Mouse (Mus musculus) erythroblast, embryonic 14.5 days (primary cell): ENCODE data around the gene S100a7a. TPM values are rescaled to one million over a fixed set of nuclear protein-coding genes. Genes with fewer than 3 reads are reported as not detected.

ENCODE experiments used
- H3K27me3 ChIP-seq: 2 replicates; pipeline ENCODE4 v1.6.1; 2012; ENCODE audit warnings: inconsistent platforms; ENCODE audit not compliant: control insufficient read depth
- H3K36me3 ChIP-seq: 2 replicates; pipeline ENCODE4 v1.6.1; 2012; ENCODE audit warnings: mild to moderate bottlenecking, inconsistent platforms; ENCODE audit not compliant: control insufficient read depth
- H3K4me1 ChIP-seq: 2 replicates; pipeline ENCODE4 v1.6.1; 2012; ENCODE audit warnings: inconsistent platforms; ENCODE audit not compliant: control insufficient read depth
- H3K4me3 ChIP-seq: replicated peaks from 2 replicates; pipeline ENCODE3; 2012; ENCODE audit warnings: moderate library complexity, mild to moderate bottlenecking, inconsistent platforms
- H3K9me3 ChIP-seq: 2 replicates; pipeline ENCODE4 v1.6.1; 2012; ENCODE audit warnings: low read length, inconsistent platforms, mixed read lengths; ENCODE audit not compliant: control insufficient read depth
- GATA1 ChIP-seq: IDR thresholded peaks from 2 replicates; pipeline ENCODE4 v1.6.1; 2012; ENCODE audit warnings: low read length, inconsistent platforms, mixed read lengths
- TAL1 ChIP-seq: IDR thresholded peaks from 3 replicates; pipeline ENCODE4 v1.6.1; 2012; ENCODE audit warnings: low read length, inconsistent platforms, mixed read lengths
- polyA plus RNA-seq: library from polyadenylated mRNA; stranded (reverse); fragments of >175 nt; gene quantifications from 2 replicates; pipeline ENCODE4 v1.2.3, GENCODE M21; 2012

S100a7a gene
- polyA plus RNA-seq, 1 experiment, result not detected

DNA sequence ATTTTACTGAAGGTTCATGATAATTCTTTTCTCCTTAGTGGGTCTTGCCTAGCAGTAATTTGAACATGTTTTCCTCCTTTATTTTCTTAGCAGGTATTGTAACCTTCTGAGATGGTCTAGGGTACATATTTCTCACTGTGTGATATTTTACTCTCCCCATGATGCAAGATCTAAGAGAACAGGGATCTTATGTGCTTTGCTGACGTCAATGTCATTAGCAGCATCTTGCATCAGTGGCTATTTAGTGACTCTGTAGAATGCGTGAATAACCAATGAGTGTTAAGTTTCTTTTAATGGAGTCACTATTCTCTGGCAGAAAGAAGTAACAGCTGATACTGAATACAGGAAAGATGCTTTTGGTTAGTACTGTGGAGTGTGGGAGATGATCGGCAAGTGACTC, 30.1 kb downstream of the S100a7a start:
- TF ChIP-seq GATA1 (no peak), TAL1 (no peak)
- H3K27me3 ChIP-seq, result no peaks in the 10 kb centered on the region
- H3K4me1 ChIP-seq, result no peaks in the 10 kb centered on the region
- no peaks in the 10 kb centered on the region for H3K9me3 ChIP-seq
- no peaks in the 10 kb centered on the region for H3K36me3 ChIP-seq
- H3K4me3 ChIP-seq, result no peak overlapping the region

DNA sequence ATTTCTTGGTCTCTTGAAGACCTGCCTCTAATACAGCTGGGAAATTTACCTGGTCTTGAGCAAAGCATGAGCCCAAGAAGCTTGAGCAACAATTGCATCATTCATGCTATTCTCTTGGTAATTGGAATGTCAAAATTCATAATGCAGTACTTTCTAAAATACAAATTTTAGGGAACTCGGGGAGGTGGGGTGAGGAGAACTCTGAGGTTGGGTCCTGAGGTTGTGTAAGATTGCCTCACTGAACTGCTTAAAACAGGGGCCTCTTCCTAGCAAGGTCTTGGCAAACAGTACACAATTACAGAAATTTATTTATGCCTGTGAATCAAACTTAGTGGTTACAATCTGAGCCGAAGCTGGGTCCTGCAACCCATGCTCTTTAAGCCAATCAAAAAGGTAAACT, 33.0 kb downstream of the S100a7a start:
- Histone ChIP-seq H3K9me3 (no peaks in the 10 kb centered on the region), H3K4me3 (no peak overlapping the region), H3K4me1 (no peaks in the 10 kb centered on the region), H3K36me3 (no peaks in the 10 kb centered on the region), H3K27me3 (no peaks in the 10 kb centered on the region)
- TF ChIP-seq TAL1 (no peak), GATA1 (no peak)

GRCm38 (mm10) chr3:90693496-90693895, 39.7 kb downstream of the S100a7a start:
- Histone ChIP-seq H3K9me3 (no peaks in the 10 kb centered on the region), H3K4me3 (no peak overlapping the region), H3K27me3 (no peaks in the 10 kb centered on the region), H3K36me3 (no peaks in the 10 kb centered on the region), H3K4me1 (no peaks in the 10 kb centered on the region)
- no peak for TF ChIP-seq GATA1
- no peak for TF ChIP-seq TAL1

- H3K4me3 ChIP-seq, result no peak within 1 kb of the TSS
- H3K36me3 ChIP-seq, result no peaks in the 10 kb centered on the region
- H3K9me3 ChIP-seq, result no peaks in the 10 kb centered on the region
- no peak for TF ChIP-seq GATA1
- TF ChIP-seq TAL1, result no peak
- no peaks in the 10 kb centered on the region for H3K4me1 ChIP-seq
- no peaks in the 10 kb centered on the region for H3K27me3 ChIP-seq
Measured at GRCm38 (mm10) chr3:90695613-90696012, 41.8 kb downstream of the S100a7a start, which contains the start of gene S100a9. Gene S100a9, minus strand, starts transcription at chr3:90695721.

DNA sequence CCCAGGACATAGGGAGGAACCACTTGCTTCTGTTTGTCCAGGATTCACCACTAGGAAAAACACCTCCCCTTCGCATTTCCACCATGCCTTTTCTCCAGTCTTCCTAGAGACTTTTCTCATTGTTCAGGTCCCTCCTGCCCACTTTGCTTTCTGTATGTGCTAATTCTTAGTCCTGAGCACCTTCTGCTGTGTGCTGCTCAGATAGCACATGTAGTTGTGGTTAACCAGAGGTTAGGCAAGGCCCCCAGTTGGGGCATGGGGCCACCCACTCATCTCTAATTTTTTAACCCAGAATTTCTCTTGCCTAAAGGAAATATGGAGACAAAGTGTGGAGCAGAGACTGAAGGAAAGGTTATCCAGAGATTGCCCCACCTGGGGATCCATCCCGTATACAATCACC, 48.4 kb downstream of the S100a7a start:
- H3K9me3 ChIP-seq, result no peaks in the 10 kb centered on the region
- H3K4me1 ChIP-seq, result no peaks in the 10 kb centered on the region
- TF ChIP-seq TAL1 (no peak), GATA1 (no peak)
- H3K27me3 ChIP-seq, result no peaks in the 10 kb centered on the region
- H3K4me3 ChIP-seq, result no peak overlapping the region
- H3K36me3 ChIP-seq, result no peaks in the 10 kb centered on the region

Other genes with a start within 250 kb of the S100a7a start
- gene Ints3, start 220.4 kb upstream of the S100a7a start, polyA plus RNA-seq, result 1.7 and 2.2 TPM in 2 replicates
- 0.04 and 0.05 TPM in 2 replicates for gene Npr1, start 188.2 kb upstream of the S100a7a start, polyA plus RNA-seq
- gene Ilf2, start 177.9 kb upstream of the S100a7a start, polyA plus RNA-seq, result 1.1 and 1.6 TPM in 2 replicates
- gene Snapin, start 163.0 kb upstream of the S100a7a start, polyA plus RNA-seq, result 0.11 and 0.14 TPM in 2 replicates
- 7.2 and 8.0 TPM in 2 replicates for gene Chtop, start 144.5 kb upstream of the S100a7a start, polyA plus RNA-seq
- gene S100a1, start 139.6 kb upstream of the S100a7a start, polyA plus RNA-seq, result 0.15 and 0.23 TPM in 2 replicates
- 0.67 and 0.76 TPM in 2 replicates for gene S100a13, start 139.6 kb upstream of the S100a7a start, polyA plus RNA-seq
- not detected in 2 replicates for gene S100a14, start 127.2 kb upstream of the S100a7a start, polyA plus RNA-seq
- gene S100a16, start 116.8 kb upstream of the S100a7a start, polyA plus RNA-seq, result 0.23 and 0.51 TPM in 2 replicates
- gene S100a3, start 93.4 kb upstream of the S100a7a start, polyA plus RNA-seq, result not detected in 2 replicates
- gene S100a2, start 63.8 kb upstream of the S100a7a start, polyA plus RNA-seq, result not detected in 2 replicates
- not detected in 2 replicates for gene Gm42674, start 52.1 kb upstream of the S100a7a start, polyA plus RNA-seq
- gene S100a4, start 50.2 kb upstream of the S100a7a start, polyA plus RNA-seq, result not detected in 2 replicates
- not detected in 2 replicates for gene S100a5, start 45.5 kb upstream of the S100a7a start, polyA plus RNA-seq
- gene S100a6, start 41.1 kb upstream of the S100a7a start, polyA plus RNA-seq, result not detected in 2 replicates
- gene S100a8, start 15.0 kb downstream of the S100a7a start, polyA plus RNA-seq, result not detected in 2 replicates
- 0.15 and 0.71 TPM in 2 replicates for gene S100a9, start 41.7 kb downstream of the S100a7a start, polyA plus RNA-seq
- gene Pglyrp4, start 72.9 kb downstream of the S100a7a start, polyA plus RNA-seq, result not detected in 2 replicates
- not detected in 2 replicates for gene Gm5849, start 123.9 kb downstream of the S100a7a start, polyA plus RNA-seq